Mouse (Mus musculus) forebrain, embryonic 12.5 days (tissue): ENCODE data around the gene Rhob. TPM values are rescaled to one million over a fixed set of nuclear protein-coding genes. Genes with fewer than 3 reads are reported as not detected.

Experiments
- ATAC-seq: fragments of 200-750 bp; cut with Nextera tagmentation; 2 replicates; pipeline ENCODE4 v1.8.0; 2017; ENCODE audit warnings: moderate TSS enrichment; ENCODE audit not compliant: low FRiP score
- H3K27ac ChIP-seq: fragments of 300-500 bp; sonication (generic); 2 replicates; pipeline ENCODE4 v1.5.1; 2016; ENCODE audit warnings: mild to moderate bottlenecking
- H3K27me3 ChIP-seq: fragments of 300-500 bp; sonication (generic); 2 replicates; pipeline ENCODE4 v1.6.1; 2016; ENCODE audit warnings: mild to moderate bottlenecking
- H3K36me3 ChIP-seq: fragments of 300-500 bp; sonication (generic); replicated peaks from 2 replicates; pipeline ENCODE4 v1.6.1; 2016; ENCODE audit warnings: mild to moderate bottlenecking
- H3K4me1 ChIP-seq: fragments of 300-500 bp; sonication (generic); 2 replicates; pipeline ENCODE4 v1.6.1; 2016
- H3K4me2 ChIP-seq: fragments of 300-500 bp; sonication (generic); 2 replicates; pipeline ENCODE4 v1.6.1; 2016; ENCODE audit warnings: mild to moderate bottlenecking, moderate library complexity
- H3K4me3 ChIP-seq: fragments of 300-500 bp; sonication (generic); replicated peaks from 2 replicates; pipeline ENCODE4 v1.5.1; 2016; ENCODE audit warnings: mild to moderate bottlenecking
- H3K9ac ChIP-seq: fragments of 300-500 bp; sonication (generic); 2 replicates; pipeline ENCODE4 v1.6.1; 2016; ENCODE audit warnings: mild to moderate bottlenecking
- H3K9me3 ChIP-seq: fragments of 300-500 bp; sonication (generic); 2 replicates; pipeline ENCODE4 v1.6.1; 2016
- WGBS: fragments of 180-500 bp; shearing (Covaris S2); methylation state at CpG from one replicate; pipeline ENCODE4 v1.1.7; 2016; 5-methylcytosine and 5-hydroxymethylcytosine counted together
- polyA plus RNA-seq: library from polyadenylated mRNA; unstranded; fragments of >200 nt; fragmentation: Nextera tagmentation; extraction: Ambion mirVana; gene quantifications from 2 replicates; pipeline ENCODE4 v1.2.1, GENCODE M21; 2016

Gene Rhob
- polyA plus RNA-seq, 1 experiment from 2014 or later = 55.5 TPM

DNA sequence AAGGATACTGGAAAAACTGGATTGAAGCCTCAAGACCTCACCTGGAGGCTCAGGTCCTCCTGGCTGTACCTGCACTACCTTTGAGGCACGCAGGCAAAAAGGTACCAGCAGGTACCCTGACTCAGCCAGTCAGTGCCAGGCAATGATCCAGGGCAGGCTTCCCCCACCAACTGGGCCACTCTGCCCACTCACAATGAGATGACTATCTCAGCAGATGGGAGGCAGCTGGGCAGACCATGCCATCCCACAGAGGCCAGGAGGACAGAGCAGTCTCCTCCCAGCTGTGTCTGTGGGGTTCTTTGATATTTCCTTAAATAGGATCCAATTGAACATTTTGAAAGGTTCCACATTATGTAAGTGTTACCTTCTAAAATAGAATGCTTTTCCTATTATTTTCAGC, 49.8 kb downstream of the Rhob start:
- no peaks in the 10 kb centered on the region for H3K27me3 ChIP-seq

More for the DNA sequence above, 49.8 kb downstream of the Rhob start:
- Histone ChIP-seq H3K9ac (no peak overlapping the region), H3K4me3 (no peak overlapping the region), H3K4me2 (no peak overlapping the region), H3K27ac (no peak overlapping the region), H3K4me1 (peaks cover 13% of the 10 kb centered on the region; the same call in 1 of the 2 replicates), H3K9me3 (no peaks in the 10 kb centered on the region), H3K36me3 (no peaks in the 10 kb centered on the region)
- 93% methylated on average over 1 of the region's 1 CpGs for WGBS
- no peak for ATAC-seq

Other genes starting within 250 kb of the Rhob start
- gene Gdf7, start 198.1 kb downstream of the Rhob start, polyA plus RNA-seq = 0.27 and 0.34 TPM in 2 replicates
- 11.5 and 11.7 TPM in 2 replicates for gene Hs1bp3, start 186.6 kb downstream of the Rhob start, polyA plus RNA-seq
- not detected in 2 replicates for gene Slc7a15, start 99.1 kb upstream of the Rhob start, polyA plus RNA-seq
- gene Pum2, start 174.1 kb upstream of the Rhob start, polyA plus RNA-seq = 94.6 and 97.9 TPM in 2 replicates